Mouse (Mus musculus): Measurements from ENCODE around the gene Cpsf7. TPM values are rescaled to one million over a fixed set of nuclear protein-coding genes. Genes with fewer than 3 reads are reported as not detected.
A peak's percentile ranks its signal among the peaks of the same experiment; 100 is the strongest.

The Cpsf7 gene
- polyA plus RNA-seq, 1 experiment from 2014 or later, result 44.8 TPM

GRCm38 (mm10) chr19:10502571-10502970, 22.5 kb upstream of the Cpsf7 start:
- Histone ChIP-seq H3K36me3 (ENCODE audit: control insufficient read depth, insufficient read depth, low read length) (peaks cover 17% of the 10 kb centered on the region; the same call in 1 of the 2 replicates), H3K9ac (ENCODE audit: low read depth, low read length) (no peak overlapping the region), H3K4me1 (replicated peaks; ENCODE audit: control insufficient read depth, insufficient read depth, low read length) (0 out of 2 replicates have a peak, but pooled peaks cover 5% of the 10 kb centered on the region), H3K9me3 (ENCODE audit: control insufficient read depth, low read length) (no peaks in the 10 kb centered on the region), H3K27ac (ENCODE audit: low read depth, low read length) (no peak overlapping the region), H3K4me3 (ENCODE audit: low read depth, low read length) (no peak overlapping the region), H3K27me3 (replicated peaks; ENCODE audit: control insufficient read depth, insufficient read depth, low read length) (no peaks in the 10 kb centered on the region), H3K4me2 (no peak overlapping the region)
- peak; percentile 52 for DNase-seq (ENCODE audit: low spot score)
- peak; percentile 56 for ATAC-seq (replicated peaks; ENCODE audit: low FRiP score)
- 15% methylated on average over 4 of the region's 4 CpGs for WGBS

- Histone ChIP-seq H3K4me2 (no peak overlapping the region), H3K36me3 (ENCODE audit: control insufficient read depth, insufficient read depth, low read length) (peaks cover 12% of the 10 kb centered on the region; the same call in 1 of the 2 replicates), H3K4me3 (ENCODE audit: low read depth, low read length) (no peak overlapping the region), H3K27ac (ENCODE audit: low read depth, low read length) (no peak overlapping the region), H3K9me3 (ENCODE audit: control insufficient read depth, low read length) (no peaks in the 10 kb centered on the region), H3K9ac (ENCODE audit: low read depth, low read length) (no peak overlapping the region), H3K27me3 (replicated peaks; ENCODE audit: control insufficient read depth, insufficient read depth, low read length) (no peaks in the 10 kb centered on the region), H3K4me1 (replicated peaks; ENCODE audit: control insufficient read depth, insufficient read depth, low read length) (no peaks in the 10 kb centered on the region)
- no peak for DNase-seq (ENCODE audit: low spot score)
- 79% methylated on average over 6 of the region's 6 CpGs for whole genome bisulfite sequencing
- ATAC-seq (replicated peaks; ENCODE audit: low FRiP score), result no peak
Observed at GRCm38 (mm10) chr19:10510759-10511330, 14.2 kb upstream of the Cpsf7 start.

DNA sequence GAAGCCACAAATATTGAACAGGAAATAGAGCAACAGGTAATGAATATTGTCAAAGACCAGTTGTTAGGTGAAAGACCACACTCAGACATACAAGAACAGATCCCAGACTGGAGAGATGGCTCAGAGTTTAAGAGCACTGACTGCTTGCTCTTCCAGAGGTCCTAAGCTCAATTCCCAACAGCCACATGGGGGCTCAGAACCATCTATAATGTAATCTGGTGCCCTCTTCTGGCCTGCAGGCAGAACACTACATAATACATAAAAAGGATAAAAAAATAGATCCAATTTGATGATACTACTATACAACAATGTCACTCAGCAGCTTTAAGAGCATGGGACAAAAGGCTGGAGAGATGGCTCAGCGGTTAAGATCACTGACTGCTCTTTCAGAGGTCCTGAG, 4.7 kb upstream of the Cpsf7 start:
- no peaks in the 10 kb centered on the region for H3K27me3 ChIP-seq (replicated peaks; ENCODE audit: control insufficient read depth, insufficient read depth, low read length)
- peaks cover 22% of the 10 kb centered on the region for H3K4me1 ChIP-seq (replicated peaks; ENCODE audit: control insufficient read depth, insufficient read depth, low read length)
- no peak overlapping the region for H3K9ac ChIP-seq (ENCODE audit: low read depth, low read length)
- ATAC-seq (replicated peaks; ENCODE audit: low FRiP score), result no peak
- H3K4me2 ChIP-seq, result no peak overlapping the region
- 63% methylated on average over 1 of the region's 1 CpGs for WGBS
- DNase-seq (ENCODE audit: low spot score), result no peak
- H3K27ac ChIP-seq (ENCODE audit: low read depth, low read length), result no peak overlapping the region
- H3K4me3 ChIP-seq (ENCODE audit: low read depth, low read length), result no peak overlapping the region
- H3K9me3 ChIP-seq (ENCODE audit: control insufficient read depth, low read length), result no peaks in the 10 kb centered on the region
- 0 out of 2 replicates have a peak, but pooled peaks cover 6% of the 10 kb centered on the region for H3K36me3 ChIP-seq (ENCODE audit: control insufficient read depth, insufficient read depth, low read length)

DNA sequence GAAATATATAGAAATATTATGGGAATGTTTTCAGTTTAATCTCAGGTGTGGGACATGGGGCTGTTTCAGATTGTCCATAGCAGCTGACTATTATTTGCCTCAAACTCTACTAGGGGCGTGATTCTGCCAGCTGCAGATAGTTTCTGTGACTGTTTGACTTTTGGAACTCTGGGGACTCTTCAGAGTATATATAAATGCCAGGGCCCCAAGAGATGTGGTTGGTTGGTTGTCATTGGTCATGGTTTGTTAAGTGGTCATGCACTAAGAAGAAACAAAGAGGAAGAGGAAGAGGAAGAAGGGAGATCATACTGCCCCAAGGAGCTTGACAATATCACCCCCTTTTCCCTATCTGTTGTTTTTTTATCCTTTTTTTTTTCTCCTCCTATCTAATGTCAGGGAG, 3.1 kb upstream of the Cpsf7 start:
- no peaks in the 10 kb centered on the region for H3K9me3 ChIP-seq (ENCODE audit: control insufficient read depth, low read length)
- WGBS, result 78% methylated on average over 1 of the region's 1 CpGs
- DNase-seq (ENCODE audit: low spot score) (no peak), ATAC-seq (replicated peaks; ENCODE audit: low FRiP score) (no peak)
- H3K4me1 ChIP-seq (replicated peaks; ENCODE audit: control insufficient read depth, insufficient read depth, low read length), result peaks cover 31% of the 10 kb centered on the region
- H3K4me3 ChIP-seq (ENCODE audit: low read depth, low read length), result no peak overlapping the region
- H3K9ac ChIP-seq (ENCODE audit: low read depth, low read length), result no peak overlapping the region
- H3K4me2 ChIP-seq, result no peak overlapping the region
- no peaks in the 10 kb centered on the region for H3K27me3 ChIP-seq (replicated peaks; ENCODE audit: control insufficient read depth, insufficient read depth, low read length)
- H3K27ac ChIP-seq (ENCODE audit: low read depth, low read length), result no peak overlapping the region
- H3K36me3 ChIP-seq (ENCODE audit: control insufficient read depth, insufficient read depth, low read length), result peaks cover 6% of the 10 kb centered on the region; the same call in 1 of the 2 replicates

DNA sequence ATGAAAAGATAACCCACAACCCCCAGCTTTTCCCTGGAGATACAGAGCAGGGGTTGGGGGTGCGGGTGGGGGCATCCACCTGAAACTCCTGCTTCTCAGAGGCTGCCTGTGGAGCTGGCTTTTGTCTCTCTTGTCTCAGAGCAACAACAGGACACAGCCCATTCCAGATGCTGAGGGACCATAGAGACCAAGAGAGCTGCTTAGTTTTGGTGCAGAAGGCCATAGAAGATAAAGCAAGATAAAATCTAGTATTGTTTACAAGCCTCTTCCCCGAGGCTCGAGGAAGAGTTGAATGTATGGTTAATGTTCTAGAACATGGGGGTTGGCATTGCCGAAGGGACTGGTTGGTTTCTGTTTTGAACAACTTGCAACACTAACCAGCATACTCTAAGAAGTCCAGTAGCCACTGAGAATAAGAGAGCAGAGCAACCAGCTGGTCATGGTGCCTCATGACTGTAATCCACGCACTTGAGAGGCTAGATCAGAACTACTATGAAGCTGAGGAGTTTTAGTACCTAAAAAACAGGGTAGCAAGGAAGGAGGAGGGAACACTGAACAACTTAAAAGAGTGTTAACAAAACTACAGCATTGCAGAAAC, 1.5 kb upstream of the Cpsf7 start:
- H3K27ac ChIP-seq (ENCODE audit: low read depth, low read length), result peak overlapping the region; percentile 83
- H3K9ac ChIP-seq (ENCODE audit: low read depth, low read length), result peak overlapping the region; percentile 57
- 49% methylated on average over 5 of the region's 5 CpGs for WGBS
- H3K36me3 ChIP-seq (ENCODE audit: control insufficient read depth, insufficient read depth, low read length), result peaks cover 6% of the 10 kb centered on the region; the same call in 1 of the 2 replicates
- peak overlapping the region; percentile 76 for H3K4me2 ChIP-seq
- H3K4me1 ChIP-seq (replicated peaks; ENCODE audit: control insufficient read depth, insufficient read depth, low read length), result peaks cover 34% of the 10 kb centered on the region
- DNase-seq (ENCODE audit: low spot score) (no peak), ATAC-seq (replicated peaks; ENCODE audit: low FRiP score) (no peak)
- H3K9me3 ChIP-seq (ENCODE audit: control insufficient read depth, low read length), result no peaks in the 10 kb centered on the region
- H3K27me3 ChIP-seq (replicated peaks; ENCODE audit: control insufficient read depth, insufficient read depth, low read length), result no peaks in the 10 kb centered on the region
- peak overlapping the region; percentile 96 for H3K4me3 ChIP-seq (ENCODE audit: low read depth, low read length)

- H3K4me3 ChIP-seq (ENCODE audit: low read depth, low read length), result peak overlapping the region; percentile 96
- DNase-seq (ENCODE audit: low spot score) (no peak), ATAC-seq (replicated peaks; ENCODE audit: low FRiP score) (no peak)
- peaks cover 9% of the 10 kb centered on the region; the same call in 1 of the 2 replicates for H3K36me3 ChIP-seq (ENCODE audit: control insufficient read depth, insufficient read depth, low read length)
- H3K27me3 ChIP-seq (replicated peaks; ENCODE audit: control insufficient read depth, insufficient read depth, low read length), result no peaks in the 10 kb centered on the region
- under 1% methylated on average over 19 of the region's 19 CpGs for WGBS
- peak overlapping the region; percentile 76 for H3K4me2 ChIP-seq
- H3K9ac ChIP-seq (ENCODE audit: low read depth, low read length), result peak overlapping the region; percentile 94
- H3K4me1 ChIP-seq (replicated peaks; ENCODE audit: control insufficient read depth, insufficient read depth, low read length), result peaks cover 32% of the 10 kb centered on the region
- peak overlapping the region; percentile 97 for H3K27ac ChIP-seq (ENCODE audit: low read depth, low read length)
- H3K9me3 ChIP-seq (ENCODE audit: control insufficient read depth, low read length), result no peaks in the 10 kb centered on the region
Observed at GRCm38 (mm10) chr19:10524784-10525105, 321 bp upstream of the Cpsf7 start.

DNA sequence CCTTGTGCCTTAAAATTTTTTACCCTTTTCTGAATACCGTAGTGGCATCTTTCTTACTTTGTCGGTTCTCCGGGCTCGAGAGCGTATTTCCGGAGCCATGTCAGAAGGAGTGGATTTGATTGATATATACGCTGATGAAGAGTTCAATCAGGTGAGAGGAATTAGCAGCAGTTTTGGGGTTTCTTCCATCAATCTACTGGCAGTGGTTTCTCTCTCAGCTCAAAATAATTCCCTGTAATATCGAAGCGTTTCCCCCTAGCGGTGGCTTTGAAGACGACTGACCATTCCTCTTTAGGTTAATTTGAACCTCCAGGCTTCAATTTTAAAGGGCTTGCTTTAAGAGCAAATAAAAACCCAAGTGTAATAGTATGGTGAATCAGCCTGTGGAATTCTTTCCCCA, 844 bp downstream of the Cpsf7 start, which contains the start of gene Sdhaf2:
Gene Sdhaf2, minus strand, starts transcription at position 233 of the 400 bp plus-strand sequence.
- ATAC-seq (replicated peaks; ENCODE audit: low FRiP score) (no peak), DNase-seq (ENCODE audit: low spot score) (no peak)
- Histone ChIP-seq H3K9ac (ENCODE audit: low read depth, low read length) (peak within 1 kb of the TSS; percentile 94), H3K4me3 (ENCODE audit: low read depth, low read length) (peak within 1 kb of the TSS; percentile 96), H3K36me3 (ENCODE audit: control insufficient read depth, insufficient read depth, low read length) (peaks cover 12% of the 10 kb centered on the region), H3K27me3 (replicated peaks; ENCODE audit: control insufficient read depth, insufficient read depth, low read length) (no peaks in the 10 kb centered on the region), H3K9me3 (ENCODE audit: control insufficient read depth, low read length) (no peaks in the 10 kb centered on the region), H3K27ac (ENCODE audit: low read depth, low read length) (peak within 1 kb of the TSS; percentile 97), H3K4me1 (replicated peaks; ENCODE audit: control insufficient read depth, insufficient read depth, low read length) (peaks cover 28% of the 10 kb centered on the region), H3K4me2 (peak within 1 kb of the TSS; percentile 88)
- 0% methylated on average over 11 of the region's 11 CpGs for WGBS

DNA sequence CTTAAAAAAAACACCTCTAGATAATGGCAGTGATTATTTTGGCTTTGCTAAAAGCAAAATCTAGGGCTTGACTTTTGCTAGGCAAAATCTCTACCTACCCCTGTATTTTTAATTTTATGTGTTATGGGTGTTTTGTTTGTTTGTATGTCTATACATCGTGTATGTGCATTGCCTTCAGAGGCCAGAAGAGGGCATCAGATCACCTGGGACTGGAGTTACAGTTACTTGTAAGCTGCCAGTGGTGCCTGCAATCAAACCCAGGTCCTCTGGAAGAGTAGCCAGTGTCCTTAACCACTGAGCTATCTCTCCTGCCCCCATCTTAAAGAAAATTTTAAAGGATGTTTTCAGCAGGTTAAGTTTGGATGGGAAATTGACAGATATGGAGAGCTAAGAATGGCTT, 5.0 kb downstream of the Cpsf7 start:
- Histone ChIP-seq H3K36me3 (ENCODE audit: control insufficient read depth, insufficient read depth, low read length) (peaks cover 24% of the 10 kb centered on the region), H3K27ac (ENCODE audit: low read depth, low read length) (no peak overlapping the region), H3K4me2 (no peak overlapping the region), H3K9me3 (ENCODE audit: control insufficient read depth, low read length) (no peaks in the 10 kb centered on the region), H3K9ac (ENCODE audit: low read depth, low read length) (no peak overlapping the region), H3K4me3 (ENCODE audit: low read depth, low read length) (no peak overlapping the region), H3K27me3 (replicated peaks; ENCODE audit: control insufficient read depth, insufficient read depth, low read length) (no peaks in the 10 kb centered on the region), H3K4me1 (replicated peaks; ENCODE audit: control insufficient read depth, insufficient read depth, low read length) (peaks cover 12% of the 10 kb centered on the region)
- ATAC-seq (replicated peaks; ENCODE audit: low FRiP score) (no peak), DNase-seq (ENCODE audit: low spot score) (no peak)
- 98% methylated on average over 1 of the region's 1 CpGs for WGBS

DNA sequence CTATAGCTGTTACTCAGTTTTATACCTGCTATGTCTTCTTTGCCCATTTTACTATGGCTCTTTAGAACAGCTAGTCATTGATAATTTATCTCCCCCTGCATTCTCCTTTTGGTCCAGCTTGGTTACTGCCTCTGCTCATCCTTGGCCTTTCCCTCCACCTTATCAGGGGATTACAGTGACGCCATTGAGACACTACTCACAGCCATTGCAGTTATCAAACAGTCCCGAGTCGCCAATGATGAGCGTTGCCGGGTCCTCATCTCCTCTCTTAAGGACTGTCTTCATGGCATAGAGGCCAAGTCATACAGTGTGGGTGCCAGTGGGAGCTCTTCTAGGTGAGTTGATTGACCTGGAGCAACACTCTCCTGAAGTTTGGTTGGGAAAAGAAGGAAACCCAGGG, 14.4 kb downstream of the Cpsf7 start:
- H3K4me2 ChIP-seq, result no peak overlapping the region
- H3K9ac ChIP-seq (ENCODE audit: low read depth, low read length), result no peak overlapping the region
- no peaks in the 10 kb centered on the region for H3K27me3 ChIP-seq (replicated peaks; ENCODE audit: control insufficient read depth, insufficient read depth, low read length)
- no peaks in the 10 kb centered on the region for H3K9me3 ChIP-seq (ENCODE audit: control insufficient read depth, low read length)
- H3K4me3 ChIP-seq (ENCODE audit: low read depth, low read length), result no peak overlapping the region
- 63% methylated on average over 5 of the region's 5 CpGs for WGBS
- no peaks in the 10 kb centered on the region for H3K4me1 ChIP-seq (replicated peaks; ENCODE audit: control insufficient read depth, insufficient read depth, low read length)
- no peak for DNase-seq (ENCODE audit: low spot score)
- peak; percentile 89 for ATAC-seq (replicated peaks; ENCODE audit: low FRiP score)
- peaks cover 62% of the 10 kb centered on the region for H3K36me3 ChIP-seq (ENCODE audit: control insufficient read depth, insufficient read depth, low read length)
- 0 out of 2 replicates have a peak overlapping the region, but pooled peaks have one; percentile 25 for H3K27ac ChIP-seq (ENCODE audit: low read depth, low read length)

Data from liver, embryonic 11.5 days (tissue).